Mouse (Mus musculus): ENCODE measurements around the gene Ostm1.

GRCm38 (mm10) chr10:42678331-42678730, 94.7 kb downstream of the Ostm1 start:
- TF ChIP-seq CTCF (IDR thresholded peaks at IDR 0.05; ENCODE audit: low read depth, low read length) = no peak
- TF ChIP-seq POLR2AphosphoS5 (IDR thresholded peaks at IDR 0.05; ENCODE audit: insufficient replicate concordance, low read depth, low read length) = no peak
- no peak for TF ChIP-seq GATA1 (IDR thresholded peaks at IDR 0.05; ENCODE audit: borderline replicate concordance, low read length)
